Mouse (Mus musculus) frontal cortex, adult 2 months (tissue): ENCODE measurements around the gene Creb3l1. TPM values are rescaled to one million over a fixed set of nuclear protein-coding genes. Genes with fewer than 3 reads are reported as not detected.

Experiments used
- DNase-seq, 2 experiments: peaks; one replicate each; pipeline ENCODE4 v3.0.0; 2022; ENCODE audit warnings: low spot score in 1 of 2; ENCODE audit errors: extremely low spot score in 1 of 2
- polyA plus RNA-seq: library from polyadenylated mRNA; depleted of rRNA; stranded (reverse); fragments of >200 nt; gene quantifications from 2 replicates; pipeline ENCODE4 v1.2.3, GENCODE M21; 2012

Creb3l1 gene
- polyA plus RNA-seq, 1 experiment, result 1.7 TPM

- DNase-seq, result no peak
These were observed 17.2 kb upstream of the Creb3l1 start for GRCm38 (mm10) chr2:92041538-92041937.

- no peak for DNase-seq
These were observed 10.0 kb upstream of the Creb3l1 start for GRCm38 (mm10) chr2:92034273-92034672.

DNA sequence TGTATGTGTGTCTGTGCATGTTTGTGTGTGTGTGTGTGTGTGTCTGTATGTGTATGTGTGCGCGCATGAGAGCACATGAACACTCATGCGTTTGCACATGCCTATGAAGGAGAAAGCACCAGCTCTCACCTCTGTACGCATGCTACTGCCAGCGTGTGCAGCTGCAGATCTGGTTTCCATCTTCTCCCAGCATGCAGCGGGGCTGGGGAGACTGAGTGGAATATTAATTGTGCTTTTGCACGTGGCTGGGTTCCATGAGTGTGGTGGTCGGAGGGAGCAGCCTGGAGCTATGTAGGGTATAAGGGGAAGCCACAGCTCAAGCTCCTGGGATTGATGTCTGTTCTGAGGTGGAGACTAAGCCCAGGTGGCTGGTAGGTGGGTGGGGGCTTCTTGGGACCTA lies 6.3 kb upstream of the Creb3l1 start:
- no peak for DNase-seq

- DNase-seq, result no peak
These were observed 5.3 kb upstream of the Creb3l1 start for GRCm38 (mm10) chr2:92029387-92030133.

GRCm38 (mm10) chr2:92027811-92028590 lies 3.7 kb upstream of the Creb3l1 start:
- no peak for DNase-seq

DNA sequence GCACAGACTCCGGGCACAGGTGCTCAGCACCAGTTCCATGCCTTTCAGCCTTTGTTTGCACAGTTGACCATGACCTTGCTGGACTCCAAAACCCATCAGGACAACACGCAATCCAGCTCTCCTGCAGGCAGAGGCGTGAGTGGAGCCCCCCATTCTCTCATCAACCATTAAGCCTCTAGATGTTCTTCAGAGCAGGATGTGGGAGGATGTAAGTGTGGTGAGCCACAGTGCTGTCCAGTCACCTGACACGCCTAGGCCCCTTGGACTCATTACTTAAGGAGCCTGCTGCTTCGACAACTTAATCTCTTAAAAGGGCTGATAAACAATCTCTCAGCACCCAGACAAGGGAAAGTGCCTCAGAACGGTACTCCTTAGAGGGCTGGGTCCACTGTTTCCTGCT lies 1.7 kb upstream of the Creb3l1 start:
- DNase-seq, result no peak

GRCm38 (mm10) chr2:92025202-92025601 lies 900 bp upstream of the Creb3l1 start:
- no peak for DNase-seq

GRCm38 (mm10) chr2:92023362-92024273 lies 684 bp downstream of the Creb3l1 start:
- DNase-seq, result no peak

- no peak for DNase-seq
These were observed 3.5 kb downstream of the Creb3l1 start for GRCm38 (mm10) chr2:92020676-92021265.

DNA sequence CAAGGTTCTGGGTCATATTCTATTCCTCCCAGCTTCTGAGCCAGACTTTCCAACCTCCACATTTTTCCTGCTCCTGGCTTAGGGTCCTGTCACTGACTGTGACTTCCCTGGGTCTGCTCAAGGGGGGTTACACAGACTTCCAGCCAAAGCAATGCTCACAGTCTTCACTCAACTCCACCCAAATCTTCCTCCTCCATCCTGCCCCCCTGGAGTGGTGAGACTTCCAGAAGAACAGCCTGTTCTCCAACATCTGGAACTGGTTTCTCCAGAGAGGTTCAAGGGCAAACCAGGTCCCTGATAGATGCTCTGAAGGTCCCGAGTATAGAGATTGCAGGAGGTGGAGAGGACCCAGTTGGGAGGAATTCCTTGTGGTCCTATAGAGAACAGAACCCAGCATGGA lies 6.9 kb downstream of the Creb3l1 start:
- DNase-seq, result no peak

- DNase-seq, result peak in 1 of 2 experiments; percentile 31
These were observed 7.3 kb downstream of the Creb3l1 start for GRCm38 (mm10) chr2:92016981-92017380.

DNA sequence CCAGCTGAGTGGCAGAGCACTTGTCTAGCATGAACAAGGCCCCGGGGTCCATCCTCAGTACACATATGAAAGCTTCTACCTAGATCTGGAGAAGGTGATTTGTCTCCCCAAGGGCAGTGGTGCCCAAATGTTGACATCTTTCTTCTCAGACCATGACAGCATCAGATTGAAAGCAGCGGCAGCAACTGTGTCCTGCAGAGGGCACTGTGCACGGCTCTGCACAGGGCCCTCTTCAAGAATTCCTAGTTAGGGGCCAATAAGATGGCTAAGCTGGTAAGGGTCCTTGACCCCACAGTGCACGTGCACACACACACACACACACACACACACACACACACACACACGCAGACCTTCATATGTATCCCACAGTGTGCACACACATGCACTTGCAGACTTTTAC lies 9.4 kb downstream of the Creb3l1 start:
- DNase-seq, result no peak

GRCm38 (mm10) chr2:92014248-92014647 lies 10.1 kb downstream of the Creb3l1 start:
- DNase-seq, result no peak

- DNase-seq, result no peak
These were observed 11.4 kb downstream of the Creb3l1 start for GRCm38 (mm10) chr2:92012768-92013445.

- no peak for DNase-seq
These were observed 12.6 kb downstream of the Creb3l1 start for GRCm38 (mm10) chr2:92011424-92012353.

DNA sequence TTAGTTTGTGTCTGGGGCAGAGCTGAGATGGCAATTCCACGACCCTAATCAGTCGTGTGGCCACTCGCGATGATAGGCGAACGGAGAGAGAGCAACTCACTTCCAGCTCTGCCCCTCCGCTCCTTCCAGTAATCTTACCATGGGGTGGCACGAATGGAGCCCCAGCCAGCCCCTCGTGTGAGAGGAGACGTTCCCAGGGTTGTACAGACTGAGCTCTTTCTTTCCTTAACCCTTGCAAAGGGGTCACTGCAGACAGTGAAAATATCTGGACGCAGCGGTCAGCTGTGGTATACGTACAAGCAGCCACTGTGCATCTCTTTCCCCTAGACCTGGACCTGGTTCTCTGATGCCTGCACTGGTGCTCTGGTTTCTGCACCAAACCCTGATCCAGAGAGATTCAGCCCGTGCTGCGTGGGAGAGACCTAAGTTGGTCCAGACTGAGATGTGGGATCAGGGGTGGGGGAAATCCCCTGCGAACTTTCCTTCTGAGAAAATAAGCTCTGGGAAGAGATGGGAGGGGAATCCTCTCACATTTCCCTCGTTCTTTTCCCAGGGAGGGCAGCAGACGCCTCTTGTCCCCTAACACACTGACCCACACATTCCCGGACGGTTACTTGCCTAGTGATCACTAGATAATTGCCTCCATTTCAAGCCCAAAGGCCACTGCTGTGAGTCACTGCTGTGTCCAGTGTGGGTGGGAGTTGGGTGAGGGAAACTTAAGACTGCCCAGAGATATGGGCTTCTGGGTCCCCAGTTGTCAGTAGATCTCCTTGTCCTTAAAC lies 15.5 kb downstream of the Creb3l1 start:
- peak in 1 of 2 experiments; percentile 54 for DNase-seq

- peak; percentile 95 to 99 for DNase-seq
These were observed 16.2 kb downstream of the Creb3l1 start for GRCm38 (mm10) chr2:92007933-92008622.
